Mouse (Mus musculus) forebrain, embryonic 16.5 days (tissue): Measurements from ENCODE around the gene Mettl26. TPM values are rescaled to one million over a fixed set of nuclear protein-coding genes. Genes with fewer than 3 reads are reported as not detected.
"Not testable (repeated sequence)": the region's sequence is repeated elsewhere in the genome, so short reads cannot be mapped to it uniquely, and the experiment has no call there.

Experiments
- ATAC-seq: fragments of 200-750 bp; cut with Nextera tagmentation; 2 replicates; pipeline ENCODE4 v1.8.0; 2017; ENCODE audit warnings: mild to moderate bottlenecking, moderate library complexity
- H3K27ac ChIP-seq: fragments of 300-500 bp; sonication (generic); 2 replicates; pipeline ENCODE4 v1.5.1; 2014; ENCODE audit warnings: low read length, control low read depth
- H3K27me3 ChIP-seq: fragments of 300-500 bp; sonication (generic); replicated peaks from 2 replicates; pipeline ENCODE4 v1.6.1; 2014; ENCODE audit warnings: low read length; ENCODE audit not compliant: control insufficient read depth, insufficient read depth
- H3K36me3 ChIP-seq: fragments of 300-500 bp; sonication (generic); 2 replicates; pipeline ENCODE4 v1.6.1; 2014; ENCODE audit not compliant: control insufficient read depth, insufficient read depth
- H3K4me1 ChIP-seq: fragments of 300-500 bp; sonication (generic); replicated peaks from 2 replicates; pipeline ENCODE4 v1.6.1; 2014; ENCODE audit warnings: low read length; ENCODE audit not compliant: control insufficient read depth, insufficient read depth
- H3K4me2 ChIP-seq: fragments of 300-500 bp; sonication (generic); 2 replicates; pipeline ENCODE4 v1.6.1; 2014; ENCODE audit warnings: mild to moderate bottlenecking, low read length, control low read depth
- H3K4me3 ChIP-seq: fragments of 300-500 bp; sonication (generic); replicated peaks from 2 replicates; pipeline ENCODE4 v1.5.1; 2014; ENCODE audit warnings: mild to moderate bottlenecking, low read length, control low read depth
- H3K9ac ChIP-seq: fragments of 300-500 bp; sonication (generic); replicated peaks from 2 replicates; pipeline ENCODE4 v1.6.1; 2014; ENCODE audit warnings: low read depth, low read length, control low read depth
- H3K9me3 ChIP-seq: fragments of 300-500 bp; sonication (generic); 2 replicates; pipeline ENCODE4 v1.6.1; 2016; ENCODE audit warnings: low read length; ENCODE audit not compliant: control insufficient read depth
- WGBS: fragments of 180-500 bp; shearing (Covaris S2); extraction: QIAGEN DNeasy Blood & Tissue Kit; methylation state at CpG from one replicate; pipeline ENCODE4 v1.1.7; 2014; 5-methylcytosine and 5-hydroxymethylcytosine counted together
- polyA plus RNA-seq: library from polyadenylated mRNA; unstranded; fragments of >200 nt; fragmentation: Nextera tagmentation; extraction: Ambion mirVana; gene quantifications from 2 replicates; pipeline ENCODE4 v1.2.1, GENCODE M21; 2015

Mettl26 gene
- polyA plus RNA-seq, 1 experiment from 2014 or later: 59.7 TPM

GRCm38 (mm10) chr17:25865288-25865687, 9.6 kb upstream of the Mettl26 start:
- no peak for ATAC-seq
- H3K9me3 ChIP-seq: no peaks in the 10 kb centered on the region
- no peak overlapping the region for H3K4me3 ChIP-seq
- no peak overlapping the region for H3K4me2 ChIP-seq
- H3K27me3 ChIP-seq: no peaks in the 10 kb centered on the region
- no peak overlapping the region for H3K27ac ChIP-seq
- no peak overlapping the region for H3K9ac ChIP-seq
- H3K36me3 ChIP-seq: no peaks in the 10 kb centered on the region
- 93% methylated on average over 11 of the region's 11 CpGs for WGBS
- peaks cover 25% of the 10 kb centered on the region for H3K4me1 ChIP-seq

- H3K4me2 ChIP-seq: no peak overlapping the region
- no peak overlapping the region for H3K27ac ChIP-seq
- H3K9me3 ChIP-seq: no peaks in the 10 kb centered on the region
- no peak for ATAC-seq
- peaks cover 17% of the 10 kb centered on the region for H3K4me1 ChIP-seq
- no peaks in the 10 kb centered on the region for H3K27me3 ChIP-seq
- no peaks in the 10 kb centered on the region for H3K36me3 ChIP-seq
- H3K9ac ChIP-seq: no peak overlapping the region
- 88% methylated on average over 3 of the region's 3 CpGs for WGBS
- H3K4me3 ChIP-seq: no peak overlapping the region
Observed at GRCm38 (mm10) chr17:25866172-25866571, 8.7 kb upstream of the Mettl26 start.

- peak overlapping the region; percentile 71 for H3K4me3 ChIP-seq
- no peaks in the 10 kb centered on the region for H3K27me3 ChIP-seq
- H3K27ac ChIP-seq: no peak overlapping the region
- peak overlapping the region; percentile 68; the same call in 1 of the 2 replicates for H3K9ac ChIP-seq
- peak overlapping the region; percentile 98 for H3K4me2 ChIP-seq
- H3K4me1 ChIP-seq: peaks cover 11% of the 10 kb centered on the region
- no peaks in the 10 kb centered on the region for H3K9me3 ChIP-seq
- ATAC-seq: no peak
- H3K36me3 ChIP-seq: no peaks in the 10 kb centered on the region
- WGBS: 13% methylated on average over 7 of the region's 7 CpGs
Observed at GRCm38 (mm10) chr17:25867509-25867835, 7.4 kb upstream of the Mettl26 start.

GRCm38 (mm10) chr17:25867836-25868600, 6.9 kb upstream of the Mettl26 start:
- Histone ChIP-seq H3K4me2 (peak overlapping the region; percentile 98), H3K4me1 (peaks cover 11% of the 10 kb centered on the region), H3K27ac (0 out of 2 replicates have a peak overlapping the region, but pooled peaks have one; percentile 8), H3K4me3 (peak overlapping the region; percentile 71), H3K27me3 (no peaks in the 10 kb centered on the region), H3K9ac (peak overlapping the region; percentile 68), H3K9me3 (no peaks in the 10 kb centered on the region), H3K36me3 (no peaks in the 10 kb centered on the region)
- ATAC-seq: peak; percentile 49
- WGBS: 1% methylated on average over 42 of the region's 42 CpGs

GRCm38 (mm10) chr17:25868601-25869191, 6.2 kb upstream of the Mettl26 start, which contains the start of gene Mcrip2:
TSS of gene Mcrip2 (minus strand) at chr17:25868764.
- under 1% methylated on average over 24 of the region's 24 CpGs for WGBS

GRCm38 (mm10) chr17:25869498-25869897, 5.4 kb upstream of the Mettl26 start:
- Histone ChIP-seq H3K4me3 (no peak overlapping the region), H3K36me3 (no peaks in the 10 kb centered on the region), H3K9ac (no peak overlapping the region), H3K4me1 (peaks cover 18% of the 10 kb centered on the region), H3K9me3 (no peaks in the 10 kb centered on the region), H3K27ac (no peak overlapping the region), H3K4me2 (no peak overlapping the region), H3K27me3 (no peaks in the 10 kb centered on the region)
- 88% methylated on average over 8 of the region's 8 CpGs for WGBS
- no peak for ATAC-seq

More at GRCm38 (mm10) chr17:25868601-25869191, 6.2 kb upstream of the Mettl26 start, which contains the start of gene Mcrip2:
- Histone ChIP-seq H3K27ac (peak within 1 kb of the TSS; percentile 54; the same call in 1 of the 2 replicates), H3K4me2 (peak within 1 kb of the TSS; percentile 98), H3K4me1 (peaks cover 11% of the 10 kb centered on the region), H3K4me3 (peak within 1 kb of the TSS; percentile 71), H3K9ac (peak within 1 kb of the TSS; percentile 68), H3K27me3 (no peaks in the 10 kb centered on the region), H3K36me3 (no peaks in the 10 kb centered on the region), H3K9me3 (no peaks in the 10 kb centered on the region)
- ATAC-seq: peak; percentile 91

GRCm38 (mm10) chr17:25869954-25870353, 4.9 kb upstream of the Mettl26 start:
- Histone ChIP-seq H3K27me3 (no peaks in the 10 kb centered on the region), H3K9ac (no peak overlapping the region), H3K4me3 (no peak overlapping the region), H3K27ac (no peak overlapping the region), H3K4me1 (peaks cover 18% of the 10 kb centered on the region), H3K36me3 (no peaks in the 10 kb centered on the region), H3K4me2 (no peak overlapping the region), H3K9me3 (no peaks in the 10 kb centered on the region)
- WGBS: 89% methylated on average over 2 of the region's 2 CpGs
- no peak for ATAC-seq

GRCm38 (mm10) chr17:25871566-25871965, 3.3 kb upstream of the Mettl26 start:
- not testable (repeated sequence) for H3K36me3 ChIP-seq, H3K27me3 ChIP-seq, H3K9me3 ChIP-seq, H3K27ac ChIP-seq, H3K4me2 ChIP-seq, ATAC-seq, H3K4me3 ChIP-seq, H3K9ac ChIP-seq
- H3K4me1 ChIP-seq: peaks cover 26% of the 10 kb centered on the region

- Histone ChIP-seq H3K36me3 (no peaks in the 10 kb centered on the region), H3K27me3 (no peaks in the 10 kb centered on the region), H3K9me3 (no peaks in the 10 kb centered on the region), H3K4me3 (no peak overlapping the region), H3K9ac (no peak overlapping the region), H3K4me1 (peaks cover 29% of the 10 kb centered on the region), H3K27ac (no peak overlapping the region), H3K4me2 (no peak overlapping the region)
- WGBS: 80% methylated on average over 3 of the region's 3 CpGs
- no peak for ATAC-seq
Observed at GRCm38 (mm10) chr17:25872676-25873075, 2.2 kb upstream of the Mettl26 start.
